Mouse (Mus musculus): ENCODE results near the gene Cdadc1. TPM values are rescaled to one million over a fixed set of nuclear protein-coding genes. Genes with fewer than 3 reads are reported as not detected.

The Cdadc1 gene
- polyA plus RNA-seq, 1 experiment from 2014 or later, result 39.4 TPM

DNA sequence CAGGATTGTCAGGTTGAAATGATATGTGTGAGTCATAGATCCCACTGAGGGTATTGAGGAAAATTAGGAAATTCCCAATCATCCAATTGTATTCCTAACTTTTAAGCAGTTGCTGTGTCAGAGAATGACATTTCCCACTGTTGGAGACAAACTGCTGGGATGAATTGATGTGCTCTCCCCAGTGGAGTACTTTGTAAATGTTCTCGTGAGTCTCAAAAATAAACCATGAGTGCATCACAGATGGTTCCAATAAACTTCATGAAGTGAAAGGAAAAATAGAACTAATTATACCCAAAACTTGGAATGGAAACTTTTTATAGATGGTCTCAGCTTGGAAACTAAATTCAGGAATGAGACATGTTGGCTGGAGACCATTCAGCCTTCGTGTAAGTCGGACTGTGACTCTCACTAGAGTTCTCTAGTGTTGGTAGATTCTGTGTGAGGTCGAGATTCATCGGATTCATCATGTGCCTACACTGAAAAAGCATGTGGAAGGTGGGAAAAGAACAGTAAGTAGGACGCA, 83.8 kb downstream of the Cdadc1 start:
- Histone ChIP-seq H3K9me3 (ENCODE audit: control insufficient read depth, low read length) (no peaks in the 10 kb centered on the region), H3K27me3 (ENCODE audit: control insufficient read depth, insufficient read depth, low read length) (no peaks in the 10 kb centered on the region), H3K4me1 (ENCODE audit: control insufficient read depth, insufficient read depth, low read length) (no peaks in the 10 kb centered on the region), H3K36me3 (ENCODE audit: control insufficient read depth, insufficient read depth, low read length) (no peaks in the 10 kb centered on the region), H3K9ac (replicated peaks; ENCODE audit: low read length) (no peak overlapping the region), H3K27ac (replicated peaks; ENCODE audit: low read depth, low read length) (no peak overlapping the region), H3K4me3 (replicated peaks; ENCODE audit: low read depth, low read length) (no peak overlapping the region), H3K4me2 (ENCODE audit: low read length) (no peak overlapping the region)
- no peak for ATAC-seq (ENCODE audit: low FRiP score, low TSS enrichment)
- 89% methylated on average over 6 of the region's 6 CpGs for WGBS
- DNase-seq, result no peak

Other genes with a start within 250 kb of the Cdadc1 start
- 0.18 and 1.3 TPM in 2 replicates for gene Phf11d, start 232.5 kb downstream of the Cdadc1 start, polyA plus RNA-seq (2014; fragmentation: Nextera tagmentation; extraction: Ambion mirVana)
- 0.31 and 0.49 TPM in 2 replicates for gene Phf11c, start 202.6 kb downstream of the Cdadc1 start, polyA plus RNA-seq (2014; fragmentation: Nextera tagmentation; extraction: Ambion mirVana)
- 5.4 and 8.6 TPM in 2 replicates for gene Setdb2, start 157.1 kb downstream of the Cdadc1 start, polyA plus RNA-seq (2014; fragmentation: Nextera tagmentation; extraction: Ambion mirVana)
- 19.8 and 26.5 TPM in 2 replicates for gene Cab39l, start 157.0 kb downstream of the Cdadc1 start, polyA plus RNA-seq (2014; fragmentation: Nextera tagmentation; extraction: Ambion mirVana)
- gene Shisa2, start 27.3 kb upstream of the Cdadc1 start, polyA plus RNA-seq (2014; fragmentation: Nextera tagmentation; extraction: Ambion mirVana), result 4.9 and 5.4 TPM in 2 replicates